Mouse (Mus musculus): Measurements from ENCODE around the gene Usp39. TPM values are rescaled to one million over a fixed set of nuclear protein-coding genes. Genes with fewer than 3 reads are reported as not detected.
A peak's percentile ranks its signal among the peaks of the same experiment; 100 is the strongest.

The Usp39 gene
- polyA plus RNA-seq, 1 experiment from 2014 or later, result 39.0 TPM

DNA sequence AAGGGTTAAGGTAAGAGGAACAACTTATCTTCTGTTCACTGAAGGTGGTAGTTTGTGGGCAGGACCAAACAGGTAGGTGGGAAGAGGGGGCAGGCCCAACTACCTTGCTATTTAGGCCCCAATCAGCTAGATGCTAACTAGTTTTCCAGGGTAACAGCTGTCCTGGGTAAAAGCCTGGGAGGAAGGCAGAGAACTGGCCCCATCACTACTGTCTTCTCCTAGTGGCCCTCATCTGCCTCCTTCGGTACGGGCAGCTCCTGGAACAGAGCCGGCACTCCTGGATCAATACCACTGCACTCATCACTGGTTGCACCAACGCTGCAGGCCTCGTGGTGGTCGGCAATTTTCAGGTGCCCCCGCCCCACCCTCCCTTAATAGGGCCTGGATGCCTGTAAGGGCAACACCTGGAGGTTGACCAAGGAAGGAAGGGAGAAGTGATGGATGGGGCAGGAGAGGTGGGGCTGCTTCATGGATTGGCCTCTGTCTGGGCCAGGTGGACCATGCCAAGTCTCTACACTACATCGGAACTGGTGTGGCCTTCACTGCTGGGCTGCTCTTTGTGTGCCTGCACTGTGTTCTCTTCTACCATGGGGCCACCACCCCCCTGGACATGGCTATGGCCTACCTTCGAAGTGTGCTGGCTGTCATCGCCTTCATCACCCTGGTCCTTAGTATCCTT is 13.2 kb upstream of the Usp39 start:
- H3K4me1 ChIP-seq (ENCODE audit: control insufficient read depth, insufficient read depth, low read length), result peaks cover 35% of the 10 kb centered on the region
- H3K9me3 ChIP-seq (replicated peaks; ENCODE audit: control insufficient read depth, low read length, poor library complexity, severe bottlenecking), result no peaks in the 10 kb centered on the region

DNA sequence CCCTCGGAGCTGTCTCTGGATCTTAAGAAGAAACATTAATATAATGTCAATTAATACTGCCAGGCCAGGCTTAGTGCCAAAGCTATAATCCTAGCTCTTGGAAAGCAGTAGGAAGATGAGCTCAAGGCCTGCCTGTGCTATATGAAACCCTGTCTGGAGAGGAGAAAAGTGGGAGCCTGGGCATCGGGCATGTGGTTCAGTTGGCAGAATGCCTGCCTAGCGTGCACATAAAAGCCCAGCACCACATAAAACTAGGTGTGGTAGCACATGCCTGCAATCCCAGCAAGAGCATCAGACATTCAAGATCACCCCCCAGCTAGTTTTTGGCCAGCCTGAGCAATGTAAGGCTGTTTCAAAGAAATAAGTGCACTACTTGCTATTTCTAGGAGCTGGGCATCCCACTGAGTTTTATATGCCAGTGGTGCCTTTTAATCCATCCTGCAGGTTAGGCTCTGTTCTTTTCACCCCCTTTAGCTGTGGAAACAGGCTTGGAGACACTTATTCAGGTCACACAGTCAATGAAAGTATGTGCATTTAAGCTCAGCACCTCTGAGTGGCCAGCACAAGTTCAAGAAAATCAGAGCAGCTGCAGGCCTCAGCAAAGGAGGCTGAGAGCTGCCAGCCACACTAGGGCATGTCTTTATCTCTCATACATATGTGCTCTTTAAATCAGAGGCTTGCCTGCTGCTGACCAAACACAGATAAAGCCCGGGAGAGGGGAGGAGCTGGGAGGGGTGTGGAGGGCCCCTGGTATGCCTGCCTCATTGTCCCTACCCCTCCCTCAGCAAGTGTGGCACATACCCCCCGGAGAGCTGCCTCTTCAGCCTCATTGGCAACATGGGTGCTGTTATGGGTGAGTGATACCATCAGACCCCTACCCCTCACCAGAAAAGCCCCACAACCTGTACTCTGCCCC is 12.4 kb upstream of the Usp39 start:
- ATAC-seq, result no peak
- Histone ChIP-seq H3K9me3 (replicated peaks; ENCODE audit: control insufficient read depth, low read length, poor library complexity, severe bottlenecking) (no peaks in the 10 kb centered on the region), H3K27ac (ENCODE audit: low read length) (no peak overlapping the region), H3K4me2 (ENCODE audit: low read length) (no peak overlapping the region), H3K9ac (ENCODE audit: low read depth, low read length) (no peak overlapping the region), H3K4me3 (ENCODE audit: low read depth, low read length) (no peak overlapping the region), H3K36me3 (ENCODE audit: control insufficient read depth, insufficient read depth, low read length) (peaks cover 9% of the 10 kb centered on the region; the same call in 1 of the 2 replicates), H3K4me1 (ENCODE audit: control insufficient read depth, insufficient read depth, low read length) (peaks cover 31% of the 10 kb centered on the region), H3K27me3 (ENCODE audit: control insufficient read depth, insufficient read depth, low read depth, low read length) (no peaks in the 10 kb centered on the region)
- WGBS, result 77% methylated on average over 5 of the region's 5 CpGs

More for the DNA sequence above, 13.2 kb upstream of the Usp39 start:
- Histone ChIP-seq H3K4me3 (ENCODE audit: low read depth, low read length) (no peak overlapping the region), H3K9ac (ENCODE audit: low read depth, low read length) (no peak overlapping the region), H3K27ac (ENCODE audit: low read length) (no peak overlapping the region), H3K27me3 (ENCODE audit: control insufficient read depth, insufficient read depth, low read depth, low read length) (no peaks in the 10 kb centered on the region), H3K4me2 (ENCODE audit: low read length) (no peak overlapping the region), H3K36me3 (ENCODE audit: control insufficient read depth, insufficient read depth, low read length) (peaks cover 9% of the 10 kb centered on the region; the same call in 1 of the 2 replicates)
- 92% methylated on average over 10 of the region's 10 CpGs for WGBS
- ATAC-seq, result no peak

DNA sequence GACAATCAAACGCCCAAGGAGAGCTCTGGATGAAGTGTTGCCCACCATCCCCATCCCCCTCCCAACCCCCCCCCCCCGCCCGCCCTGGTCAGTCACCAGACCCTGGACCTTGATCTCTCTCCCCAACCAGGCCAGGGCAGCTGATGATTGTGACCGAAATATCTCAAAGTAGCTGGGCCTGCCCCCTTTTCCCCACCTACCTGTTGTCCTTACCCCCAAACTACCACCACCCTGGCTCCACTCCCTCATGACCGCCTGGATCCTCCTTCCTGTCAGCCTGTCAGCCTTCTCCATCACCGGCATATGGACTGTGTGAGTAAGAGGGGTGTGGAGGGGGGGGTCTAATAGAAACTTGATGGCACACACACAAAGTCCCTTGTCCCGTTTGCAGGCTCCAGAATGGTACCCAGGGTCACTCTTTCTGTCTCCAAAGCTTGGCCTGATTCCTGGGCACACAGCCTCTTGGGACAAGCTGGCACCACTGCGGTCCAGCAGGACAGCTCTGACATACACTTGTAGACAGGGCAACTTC is 11.1 kb upstream of the Usp39 start:
- peak; percentile 26 for ATAC-seq
- peak overlapping the region; percentile 95 for H3K4me2 ChIP-seq (ENCODE audit: low read length)
- no peaks in the 10 kb centered on the region for H3K27me3 ChIP-seq (ENCODE audit: control insufficient read depth, insufficient read depth, low read depth, low read length)
- H3K9me3 ChIP-seq (replicated peaks; ENCODE audit: control insufficient read depth, low read length, poor library complexity, severe bottlenecking), result no peaks in the 10 kb centered on the region
- H3K27ac ChIP-seq (ENCODE audit: low read length), result no peak overlapping the region; the same call in 1 of the 2 replicates
- 58% methylated on average over 5 of the region's 8 CpGs for WGBS
- peak overlapping the region; percentile 75 for H3K9ac ChIP-seq (ENCODE audit: low read depth, low read length)
- H3K36me3 ChIP-seq (ENCODE audit: control insufficient read depth, insufficient read depth, low read length), result peaks cover 9% of the 10 kb centered on the region; the same call in 1 of the 2 replicates
- H3K4me3 ChIP-seq (ENCODE audit: low read depth, low read length), result peak overlapping the region; percentile 71
- H3K4me1 ChIP-seq (ENCODE audit: control insufficient read depth, insufficient read depth, low read length), result peaks cover 25% of the 10 kb centered on the region

DNA sequence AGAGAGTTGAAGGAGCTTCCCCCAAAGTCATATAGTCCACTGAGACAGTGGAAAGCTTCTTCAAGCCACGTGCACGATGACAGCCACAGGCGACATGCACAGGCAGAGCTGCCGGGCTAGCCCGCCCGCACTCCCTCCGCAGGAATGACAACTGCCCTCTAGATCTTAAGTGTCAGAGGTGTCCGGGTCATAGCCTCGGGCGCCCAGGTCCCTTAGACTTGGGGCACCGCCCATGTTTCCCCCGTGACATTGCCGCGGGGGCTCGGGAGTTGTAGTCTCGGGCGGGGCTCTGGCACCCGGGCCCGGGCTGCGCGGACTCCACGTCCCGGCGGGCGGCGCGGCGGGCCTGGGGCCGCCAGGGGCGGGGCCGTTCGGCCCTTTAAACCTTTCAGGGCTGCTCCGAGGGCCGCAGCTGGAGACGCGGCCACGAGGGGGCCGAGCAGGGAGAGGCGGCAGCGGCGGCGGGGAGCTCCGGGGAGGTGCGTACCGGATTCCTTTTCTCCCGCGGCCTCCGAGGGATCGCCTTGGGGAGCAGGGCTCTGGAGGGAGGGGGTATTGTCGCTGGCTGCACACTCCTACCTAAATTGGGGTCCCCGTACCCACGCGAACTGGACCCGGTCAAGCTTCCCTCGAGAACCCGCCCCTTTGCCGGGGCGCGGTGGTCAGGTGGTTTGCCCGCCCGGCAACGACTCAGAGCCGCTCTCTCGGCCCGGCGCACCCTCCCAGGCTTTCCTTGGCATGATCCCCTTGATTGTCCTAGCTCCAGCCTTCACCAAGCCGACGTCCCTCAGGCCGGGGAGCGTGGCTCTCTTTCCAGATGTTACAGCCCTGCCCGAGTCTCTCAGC is 10.3 kb upstream of the Usp39 start, which contains the start of gene Tmem150a:
Gene Tmem150a, plus strand, starts transcription at position 382 of the 846 bp plus-strand sequence.
- H3K4me2 ChIP-seq (ENCODE audit: low read length), result peak within 1 kb of the TSS; percentile 95
- no peaks in the 10 kb centered on the region for H3K9me3 ChIP-seq (replicated peaks; ENCODE audit: control insufficient read depth, low read length, poor library complexity, severe bottlenecking)
- peak within 1 kb of the TSS; percentile 75 for H3K9ac ChIP-seq (ENCODE audit: low read depth, low read length)
- H3K27ac ChIP-seq (ENCODE audit: low read length), result peak within 1 kb of the TSS; percentile 75
- peak within 1 kb of the TSS; percentile 71 for H3K4me3 ChIP-seq (ENCODE audit: low read depth, low read length)
- H3K4me1 ChIP-seq (ENCODE audit: control insufficient read depth, insufficient read depth, low read length), result peaks cover 17% of the 10 kb centered on the region
- H3K36me3 ChIP-seq (ENCODE audit: control insufficient read depth, insufficient read depth, low read length), result peaks cover 11% of the 10 kb centered on the region
- ATAC-seq, result peak; percentile 88
- H3K27me3 ChIP-seq (ENCODE audit: control insufficient read depth, insufficient read depth, low read depth, low read length), result no peaks in the 10 kb centered on the region
- WGBS, result under 1% methylated on average over 51 of the region's 71 CpGs

DNA sequence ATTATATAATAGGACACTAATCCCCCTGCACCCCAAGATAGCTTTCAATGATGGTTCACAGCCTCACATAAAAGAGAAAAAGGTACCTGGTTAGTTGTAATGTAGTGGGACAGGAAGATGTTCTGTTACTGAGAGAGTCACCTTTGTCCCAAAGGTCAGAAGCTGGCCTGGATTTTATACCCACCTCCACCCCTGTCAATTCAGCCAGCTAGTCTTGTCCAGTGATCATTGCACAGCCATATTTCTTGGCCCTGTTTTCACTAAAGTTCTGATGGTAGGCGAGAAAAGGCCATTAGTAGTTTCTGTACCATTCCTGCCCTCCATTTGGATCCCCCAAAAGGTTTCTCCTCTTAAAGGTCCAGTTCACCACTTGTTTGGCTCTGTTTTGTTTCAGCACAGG is 9.0 kb upstream of the Usp39 start:
- 73% methylated on average over 1 of the region's 1 CpGs for WGBS

DNA sequence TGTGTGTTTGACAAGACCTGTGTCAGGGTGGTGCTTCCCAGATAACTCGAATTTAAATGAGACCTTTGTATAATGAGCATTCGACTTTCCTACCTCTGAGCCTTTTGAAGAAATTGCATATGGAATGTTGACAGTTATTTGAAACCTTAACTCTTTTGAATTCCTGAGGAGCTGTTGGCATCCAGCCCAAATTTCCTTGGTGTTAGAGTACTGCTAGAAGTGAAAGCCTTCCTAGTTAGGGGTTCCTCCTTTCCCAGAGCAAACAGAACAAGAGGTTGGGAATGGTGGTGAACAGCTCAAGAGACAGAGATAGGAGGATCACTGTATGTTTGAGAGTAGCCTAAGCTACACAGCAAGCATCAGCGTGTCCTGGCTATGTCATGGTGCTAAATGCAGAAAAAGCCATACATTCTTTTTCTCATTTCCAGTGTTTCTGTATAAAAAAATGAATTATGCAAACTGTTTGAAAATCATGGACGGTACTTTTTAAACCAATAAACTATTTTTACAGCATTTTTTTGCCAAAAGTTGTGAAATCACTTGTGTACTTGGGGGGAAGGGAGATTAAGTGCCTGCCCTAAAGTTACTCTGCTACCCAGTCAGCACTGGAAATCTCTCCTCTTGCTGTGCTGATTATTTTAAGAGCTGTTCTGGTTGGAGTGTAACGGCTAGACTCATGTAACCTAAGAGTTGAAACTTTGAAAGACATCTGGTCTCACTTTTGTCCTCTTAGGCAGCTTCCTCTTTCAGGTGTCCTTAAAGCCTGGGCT is 7.8 kb upstream of the Usp39 start:
- Histone ChIP-seq H3K4me1 (ENCODE audit: control insufficient read depth, insufficient read depth, low read length) (peaks cover 23% of the 10 kb centered on the region), H3K9ac (ENCODE audit: low read depth, low read length) (no peak overlapping the region), H3K27ac (ENCODE audit: low read length) (no peak overlapping the region), H3K4me3 (ENCODE audit: low read depth, low read length) (no peak overlapping the region), H3K36me3 (ENCODE audit: control insufficient read depth, insufficient read depth, low read length) (peaks cover 11% of the 10 kb centered on the region), H3K4me2 (ENCODE audit: low read length) (no peak overlapping the region), H3K9me3 (replicated peaks; ENCODE audit: control insufficient read depth, low read length, poor library complexity, severe bottlenecking) (no peaks in the 10 kb centered on the region), H3K27me3 (ENCODE audit: control insufficient read depth, insufficient read depth, low read depth, low read length) (no peaks in the 10 kb centered on the region)
- 81% methylated on average over 5 of the region's 5 CpGs for WGBS
- ATAC-seq, result no peak

More for the DNA sequence above, 9.0 kb upstream of the Usp39 start:
- Histone ChIP-seq H3K4me3 (ENCODE audit: low read depth, low read length) (no peak overlapping the region), H3K36me3 (ENCODE audit: control insufficient read depth, insufficient read depth, low read length) (peaks cover 14% of the 10 kb centered on the region), H3K4me1 (ENCODE audit: control insufficient read depth, insufficient read depth, low read length) (peaks cover 16% of the 10 kb centered on the region), H3K9ac (ENCODE audit: low read depth, low read length) (no peak overlapping the region), H3K4me2 (ENCODE audit: low read length) (no peak overlapping the region), H3K27me3 (ENCODE audit: control insufficient read depth, insufficient read depth, low read depth, low read length) (no peaks in the 10 kb centered on the region), H3K9me3 (replicated peaks; ENCODE audit: control insufficient read depth, low read length, poor library complexity, severe bottlenecking) (no peaks in the 10 kb centered on the region), H3K27ac (ENCODE audit: low read length) (no peak overlapping the region)
- ATAC-seq, result no peak

DNA sequence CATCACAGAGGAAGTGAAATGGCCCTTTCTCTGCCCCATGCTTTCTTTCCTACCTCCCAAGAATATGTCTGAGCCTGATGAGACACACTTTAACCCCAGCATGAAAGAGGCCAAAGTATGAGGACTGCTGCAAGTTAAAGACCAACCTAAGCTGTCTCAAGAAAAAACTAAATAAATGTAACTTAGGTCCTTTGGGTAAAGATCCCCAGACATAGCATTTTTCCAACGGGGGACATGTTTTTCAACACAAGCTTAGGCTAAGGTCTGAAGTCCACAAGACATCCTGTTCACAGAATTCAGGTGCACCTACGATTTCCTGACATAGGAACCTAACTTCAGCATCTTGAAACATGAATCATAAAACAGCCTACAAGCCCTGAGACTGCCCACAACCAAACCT is 5.2 kb upstream of the Usp39 start:
- 98% methylated on average over 2 of the region's 2 CpGs for WGBS
- H3K36me3 ChIP-seq (ENCODE audit: control insufficient read depth, insufficient read depth, low read length), result peaks cover 11% of the 10 kb centered on the region
- ATAC-seq, result no peak

DNA sequence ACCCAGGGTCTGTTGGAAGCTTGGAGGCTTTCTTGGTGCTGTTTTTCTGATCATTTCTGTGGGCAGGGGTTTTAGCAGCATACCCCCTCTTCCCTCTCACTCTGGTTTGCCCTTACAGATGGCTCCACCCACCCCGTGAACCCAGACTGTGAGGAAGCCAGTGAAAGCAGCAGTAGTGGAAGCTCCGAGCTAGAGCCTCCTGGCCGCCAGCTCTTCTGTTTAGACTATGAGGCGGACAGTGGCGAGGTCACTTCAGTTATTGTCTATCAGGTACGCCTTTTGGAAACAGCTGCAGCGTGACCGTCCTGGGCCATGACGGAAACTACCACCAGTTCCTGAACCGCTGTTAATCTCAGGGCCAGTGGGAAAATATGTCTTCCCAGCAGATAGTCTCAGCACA is 3.4 kb upstream of the Usp39 start:
- H3K9ac ChIP-seq (ENCODE audit: low read depth, low read length), result no peak overlapping the region
- H3K4me1 ChIP-seq (ENCODE audit: control insufficient read depth, insufficient read depth, low read length), result peaks cover 32% of the 10 kb centered on the region
- ATAC-seq, result no peak
- no peak overlapping the region; the same call in 1 of the 2 replicates for H3K4me3 ChIP-seq (ENCODE audit: low read depth, low read length)
- WGBS, result 71% methylated on average over 10 of the region's 10 CpGs
- peak overlapping the region; percentile 89; the same call in 1 of the 2 replicates for H3K4me2 ChIP-seq (ENCODE audit: low read length)
- H3K36me3 ChIP-seq (ENCODE audit: control insufficient read depth, insufficient read depth, low read length), result peaks cover 11% of the 10 kb centered on the region
- H3K27me3 ChIP-seq (ENCODE audit: control insufficient read depth, insufficient read depth, low read depth, low read length), result no peaks in the 10 kb centered on the region
- no peak overlapping the region for H3K27ac ChIP-seq (ENCODE audit: low read length)
- H3K9me3 ChIP-seq (replicated peaks; ENCODE audit: control insufficient read depth, low read length, poor library complexity, severe bottlenecking), result no peaks in the 10 kb centered on the region

More for the DNA sequence above, 5.2 kb upstream of the Usp39 start:
- Histone ChIP-seq H3K27ac (ENCODE audit: low read length) (no peak overlapping the region), H3K4me3 (ENCODE audit: low read depth, low read length) (no peak overlapping the region), H3K9ac (ENCODE audit: low read depth, low read length) (no peak overlapping the region), H3K9me3 (replicated peaks; ENCODE audit: control insufficient read depth, low read length, poor library complexity, severe bottlenecking) (no peaks in the 10 kb centered on the region), H3K4me1 (ENCODE audit: control insufficient read depth, insufficient read depth, low read length) (peaks cover 28% of the 10 kb centered on the region), H3K4me2 (ENCODE audit: low read length) (no peak overlapping the region), H3K27me3 (ENCODE audit: control insufficient read depth, insufficient read depth, low read depth, low read length) (no peaks in the 10 kb centered on the region)

All from midbrain, embryonic 16.5 days (tissue).